Mouse (Mus musculus): ENCODE measurements around the gene Gm281.

Gm281 gene

DNA sequence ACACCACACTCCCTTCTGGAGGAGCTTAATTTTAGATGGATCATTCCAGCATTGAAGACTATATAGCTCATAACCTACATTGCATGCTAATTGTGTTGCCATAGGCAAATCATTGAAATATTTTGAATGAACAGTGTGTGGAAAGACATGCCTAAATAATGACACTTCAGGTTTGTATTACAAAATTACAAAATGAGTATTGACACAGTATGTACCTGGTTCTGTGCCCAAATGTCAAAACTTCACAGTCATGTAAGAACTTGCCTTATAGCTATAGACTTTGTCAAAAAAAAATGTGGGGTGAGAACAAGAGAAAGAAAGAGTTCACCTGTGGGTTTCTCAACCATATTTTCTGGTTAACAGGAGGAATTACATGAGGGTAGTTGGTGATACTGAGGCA is 52.9 kb downstream of the Gm281 start:
- no peak for DNase-seq (ENCODE audit: low spot score in 2 of 2)

DNA sequence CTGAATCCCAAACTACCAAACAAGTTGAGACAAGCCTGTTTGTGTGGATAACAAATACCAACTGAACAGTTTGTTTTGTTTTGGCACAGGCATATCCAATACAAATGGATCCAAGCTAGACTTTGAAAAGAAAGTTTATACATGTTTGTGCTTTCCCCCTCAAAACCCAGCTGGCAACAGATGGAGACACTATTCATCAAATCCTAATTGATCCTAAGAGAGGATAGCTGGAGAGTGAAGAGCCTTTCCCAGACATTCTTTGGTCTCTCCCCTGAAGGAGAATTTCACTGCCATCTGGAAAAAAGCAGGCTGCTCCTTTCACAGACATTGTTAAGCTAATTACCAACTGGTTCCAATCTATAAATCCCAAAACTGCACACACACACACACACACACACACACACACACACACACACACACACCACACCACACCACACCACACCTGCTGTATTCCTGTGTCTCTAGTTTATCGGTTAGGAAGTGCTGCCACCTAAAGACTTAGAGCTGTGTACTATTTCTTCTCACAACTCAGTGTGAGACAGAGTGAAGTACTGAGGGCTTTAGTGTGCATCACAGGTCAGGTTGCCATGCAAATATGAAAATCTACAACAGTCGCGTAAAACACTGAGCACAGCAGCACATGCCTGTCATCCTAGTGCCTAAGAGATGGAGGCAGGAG is 101.3 kb downstream of the Gm281 start:
- DNase-seq (ENCODE audit: low spot score in 2 of 2), result no peak

DNA sequence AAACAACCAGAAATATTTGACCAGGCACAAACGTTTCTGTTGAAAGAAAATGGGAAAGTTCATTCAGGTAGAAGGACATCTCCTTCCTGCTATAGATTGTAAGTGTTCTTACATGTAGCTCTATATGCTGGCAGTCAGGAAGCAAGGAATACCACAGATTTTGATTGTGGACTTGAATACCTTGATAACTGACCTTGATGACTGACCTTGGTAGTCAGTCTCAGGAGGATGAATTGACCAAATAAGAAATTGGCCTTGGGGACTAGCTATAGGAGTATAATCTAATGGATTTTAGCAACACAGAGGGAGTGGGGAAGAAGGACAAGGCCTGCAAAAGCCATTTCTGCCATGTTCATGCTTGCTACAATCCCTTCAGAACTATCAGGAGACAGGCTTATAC is 123.8 kb downstream of the Gm281 start:
- DNase-seq (ENCODE audit: low spot score in 2 of 2), result no peak

GRCm38 (mm10) chr14:13790001-13790400 is 124.3 kb downstream of the Gm281 start:
- DNase-seq (ENCODE audit: low spot score in 2 of 2), result no peak

- no peak for DNase-seq (ENCODE audit: low spot score in 2 of 2)
Observed at GRCm38 (mm10) chr14:13782970-13783369, 131.3 kb downstream of the Gm281 start.

DNA sequence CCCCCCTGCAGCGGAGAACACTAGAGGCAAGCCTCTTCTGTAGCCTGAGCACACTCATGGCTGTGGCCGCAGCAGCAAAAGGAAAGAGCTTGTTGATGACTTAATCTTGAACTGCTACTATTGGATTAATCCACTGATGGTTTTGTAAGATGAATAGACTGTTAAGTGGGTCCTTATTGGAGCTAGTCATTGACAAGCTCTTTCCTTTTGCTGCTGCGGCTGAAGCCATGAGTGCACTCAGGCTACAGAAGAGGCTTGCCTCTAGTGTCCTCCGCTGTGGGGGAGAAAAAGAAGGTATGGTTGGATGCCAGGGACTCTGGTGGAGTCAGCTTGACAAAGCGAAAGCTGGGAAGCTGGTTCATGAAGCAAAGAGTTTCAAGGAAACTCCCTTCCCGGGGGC is 135.9 kb downstream of the Gm281 start:
- no peak for DNase-seq (ENCODE audit: low spot score in 2 of 2)

DNA sequence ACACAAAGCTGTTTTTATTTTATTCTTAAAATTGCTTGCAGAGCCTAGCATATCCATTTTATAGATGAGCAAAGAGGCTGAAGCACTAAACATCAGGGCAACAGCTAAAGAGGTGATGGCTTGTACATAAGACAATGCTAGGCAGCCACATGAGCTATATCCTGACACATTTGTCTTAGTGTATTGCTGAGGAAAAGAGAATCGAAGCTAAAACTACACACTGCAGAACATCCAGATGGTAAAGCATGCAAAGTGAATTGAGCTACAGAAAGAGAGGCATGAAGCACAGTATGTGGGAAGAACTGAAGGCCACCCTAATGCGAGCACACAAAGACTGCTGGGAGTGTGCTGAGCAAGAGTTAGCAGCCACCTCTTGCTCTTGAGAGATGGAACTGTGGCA is 143.1 kb downstream of the Gm281 start:
- DNase-seq (ENCODE audit: low spot score in 2 of 2), result no peak

- no peak for DNase-seq (ENCODE audit: low spot score in 2 of 2)
Observed at GRCm38 (mm10) chr14:13770686-13771085, 143.6 kb downstream of the Gm281 start.

All from spleen, postnatal 14 days (tissue).